Comparison of ENCODE assay signal across 22 mouse cellular contexts in the genomic region with DNA sequence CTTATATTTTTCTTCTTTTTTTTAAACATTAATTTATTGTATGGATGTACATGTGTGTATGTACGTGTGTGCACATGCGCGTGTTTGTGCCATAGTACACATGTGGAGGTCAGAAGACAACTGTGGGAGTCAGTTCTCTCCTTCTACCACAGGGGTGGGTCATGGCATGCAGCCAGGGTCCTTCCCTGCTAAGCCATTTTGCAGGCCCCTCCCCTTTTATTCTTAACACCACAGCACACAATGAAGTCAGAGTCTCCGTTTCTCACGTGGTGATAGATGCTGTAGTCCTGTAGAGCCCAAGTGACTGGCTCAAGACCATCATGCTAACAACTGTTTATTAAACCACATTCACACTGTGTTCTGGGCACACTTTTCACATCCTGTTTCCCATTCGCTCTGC. TPM values are rescaled to one million over a fixed set of nuclear protein-coding genes. Genes with fewer than 3 reads are reported as not detected.
DNase-seq lines count a peak whose midpoint lies in the region; ATAC-seq lines count a peak whose summit lies in the region.
"Had no signal": no experiment of that assay in that cellular context is flagged by ENCODE, and none has a peak within 500 bp of the region (broad histone marks: within the 10 kb centered on the region; RNA-seq: fewer than 3 reads in every experiment).

No protein-coding gene starts in this region.

- ATAC-seq in cerebellum, adult (ENCODE audit: insufficient number of reproducible peaks, low FRiP score, low TSS enrichment): no peak
- ATAC-seq in heart, embryonic 12.5 days (ENCODE audit: insufficient number of reproducible peaks, low FRiP score): 0 out of 2 replicates have a peak, but pooled peaks have one; percentile 22
- ATAC-seq in forebrain, embryonic 12.5 days (ENCODE audit: low FRiP score): no peak
- ATAC-seq: activated CD4-positive, CD25-positive, alpha-beta regulatory T cell, adult 4 months; CD4-positive, CD25-positive, alpha-beta regulatory T cell, adult 4 months; forebrain, embryonic 14.5 days; forebrain, embryonic 16.5 days; Patski had no signal

- H3K27ac ChIP-seq in heart, embryonic 12.5 days (ENCODE audit: poor library complexity, severe bottlenecking): no peak overlapping the region
- H3K27ac ChIP-seq in forebrain, embryonic 12.5 days: no peak overlapping the region
- H3K27ac ChIP-seq: embryonic facial prominence, embryonic 10.5 days; embryonic facial prominence, embryonic 12.5 days; gastrocnemius, adult 2 months had no signal

- H3K4me1 ChIP-seq in heart, embryonic 12.5 days (replicated peaks): no peaks in the 10 kb centered on the region
- H3K4me1 ChIP-seq in forebrain, embryonic 12.5 days: peaks cover 6% of the 10 kb centered on the region; the same call in 1 of the 2 replicates
- H3K4me1 ChIP-seq: embryonic facial prominence, embryonic 12.5 days had no signal

- H3K9me3 ChIP-seq in heart, embryonic 12.5 days (replicated peaks): no peaks in the 10 kb centered on the region
- H3K9me3 ChIP-seq in forebrain, embryonic 12.5 days: no peaks in the 10 kb centered on the region
- H3K9me3 ChIP-seq: embryonic facial prominence, embryonic 10.5 days; embryonic facial prominence, embryonic 12.5 days; G1E had no signal

- DNase-seq in cerebellum, adult 11-12 months: peak; percentile 57
- peak; percentile 43 for DNase-seq in cerebellum, adult 8-10 months
- DNase-seq in cerebellum, postnatal 4 days (ENCODE audit: low spot score in 2 of 2): no peak
- no peak for DNase-seq in heart, postnatal 4 days
- peak; percentile 47 to 68 for DNase-seq in cerebellum, postnatal 14 days
- DNase-seq: adrenal gland, adult 2 months; adrenal gland, postnatal 10 days; adrenal gland, postnatal 25 days; B cell, adult 2 months; gastrocnemius, adult 2 months had no signal

- H3K4me2 ChIP-seq in heart, embryonic 12.5 days: no peak overlapping the region
- H3K4me2 ChIP-seq in forebrain, embryonic 12.5 days: no peak overlapping the region
- H3K4me2 ChIP-seq: embryonic facial prominence, embryonic 12.5 days had no signal

- no peak overlapping the region for H3K4me3 ChIP-seq in heart, embryonic 12.5 days
- H3K4me3 ChIP-seq in forebrain, embryonic 12.5 days (replicated peaks): no peak overlapping the region
- H3K4me3 ChIP-seq: embryonic facial prominence, embryonic 10.5 days; embryonic facial prominence, embryonic 12.5 days; gastrocnemius, adult 2 months had no signal

- 71% methylated on average over 6 of the region's 6 CpGs for WGBS in heart, embryonic 12.5 days
- WGBS in forebrain, embryonic 12.5 days: 79% methylated on average over 6 of the region's 6 CpGs

- no peak overlapping the region for H3K9ac ChIP-seq in heart, embryonic 12.5 days
- H3K9ac ChIP-seq in forebrain, embryonic 12.5 days: no peak overlapping the region
- H3K9ac ChIP-seq: embryonic facial prominence, embryonic 12.5 days had no signal

- no peaks in the 10 kb centered on the region for H3K36me3 ChIP-seq in heart, embryonic 12.5 days
- no peaks in the 10 kb centered on the region for H3K36me3 ChIP-seq in forebrain, embryonic 12.5 days (replicated peaks)
- H3K36me3 ChIP-seq: embryonic facial prominence, embryonic 10.5 days; embryonic facial prominence, embryonic 12.5 days; G1E had no signal

- H3K27me3 ChIP-seq in heart, embryonic 12.5 days (replicated peaks): peaks cover 23% of the 10 kb centered on the region
- H3K27me3 ChIP-seq in forebrain, embryonic 12.5 days: peaks cover 5% of the 10 kb centered on the region; the same call in 1 of the 2 replicates
- H3K27me3 ChIP-seq: embryonic facial prominence, embryonic 12.5 days; Patski had no signal

RNA-seq across cellular contexts. Expression of a gene that starts 25.4 kb away (rescaled TPM):
- polyA plus RNA-seq in heart, embryonic 12.5 days (2016; fragmentation: Nextera tagmentation; extraction: Ambion mirVana): 0.82 and 1.3 TPM in 2 replicates
- total RNA-seq in heart, postnatal 4 days (2021): 1 to 10 TPM in 1 of 2 experiments, under 1 TPM in 1; 0.90 to 1.1 TPM
- 5.6 and 6.2 TPM in 2 replicates for polyA plus RNA-seq in forebrain, embryonic 12.5 days (2016; fragmentation: Nextera tagmentation; extraction: Ambion mirVana)

RNA-seq across cellular contexts. Expression of a gene that starts 45.4 kb away (rescaled TPM):
- polyA plus RNA-seq in heart, embryonic 12.5 days (2016; fragmentation: Nextera tagmentation; extraction: Ambion mirVana): 0.42 TPM in 2 replicates
- under 1 TPM; 0.48 to 0.63 TPM for total RNA-seq in heart, postnatal 4 days (2021)
- 3.6 and 4.4 TPM in 2 replicates for polyA plus RNA-seq in forebrain, embryonic 12.5 days (2016; fragmentation: Nextera tagmentation; extraction: Ambion mirVana)
- total RNA-seq: CH12.LX had no signal

RNA-seq across cellular contexts. Expression of a gene that starts 48.7 kb away (rescaled TPM):
- 50.6 and 55.8 TPM in 2 replicates for polyA plus RNA-seq in heart, embryonic 12.5 days (2016; fragmentation: Nextera tagmentation; extraction: Ambion mirVana)
- total RNA-seq in heart, postnatal 4 days (2021): 10 to 100 TPM; 29.1 to 30.2 TPM
- 138 and 144 TPM in 2 replicates for polyA plus RNA-seq in forebrain, embryonic 12.5 days (2016; fragmentation: Nextera tagmentation; extraction: Ambion mirVana)

Comparison
In these comparisons a context has a peak if more than half of its experiments do, and no peak if none do; other contexts are left out.
1. DNase-seq: peak in cerebellum, adult 11-12 months (single experiment), cerebellum, adult 8-10 months (single experiment) and cerebellum, postnatal 14 days (2 of 2); none in cerebellum, postnatal 4 days (0 of 2) and heart, postnatal 4 days (single experiment).